Mouse (Mus musculus) skeletal muscle tissue, adult 2 months (tissue): ENCODE results near the gene Kcnip4.

Experiments
- DNase-seq: peaks from one replicate; pipeline ENCODE4 v3.0.0-alpha.2; 2012; ENCODE audit warnings: low read depth, low spot score

Kcnip4 gene

DNA sequence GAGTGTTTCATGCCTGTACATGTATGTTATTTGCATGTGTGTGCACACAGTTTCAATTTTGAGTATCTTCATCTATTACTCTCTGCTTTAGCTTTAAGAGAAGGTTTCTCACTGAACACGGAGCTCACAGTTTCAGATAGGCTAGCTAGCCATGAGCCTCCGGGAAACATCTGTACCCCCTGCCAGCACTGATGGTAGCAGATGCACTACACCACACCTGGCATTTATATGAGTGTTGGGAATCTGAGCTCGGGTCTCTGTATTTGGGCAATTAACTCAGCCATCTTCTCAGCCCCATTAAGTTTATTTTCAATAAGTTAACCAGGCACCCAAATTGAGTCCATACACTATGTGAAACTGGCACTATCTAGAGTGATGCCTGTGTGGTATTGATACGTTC lies 1113.2 kb downstream of the Kcnip4 start:
- DNase-seq, result no peak

GRCm38 (mm10) chr5:48410348-48410747 lies 1114.4 kb downstream of the Kcnip4 start:
- no peak for DNase-seq

DNA sequence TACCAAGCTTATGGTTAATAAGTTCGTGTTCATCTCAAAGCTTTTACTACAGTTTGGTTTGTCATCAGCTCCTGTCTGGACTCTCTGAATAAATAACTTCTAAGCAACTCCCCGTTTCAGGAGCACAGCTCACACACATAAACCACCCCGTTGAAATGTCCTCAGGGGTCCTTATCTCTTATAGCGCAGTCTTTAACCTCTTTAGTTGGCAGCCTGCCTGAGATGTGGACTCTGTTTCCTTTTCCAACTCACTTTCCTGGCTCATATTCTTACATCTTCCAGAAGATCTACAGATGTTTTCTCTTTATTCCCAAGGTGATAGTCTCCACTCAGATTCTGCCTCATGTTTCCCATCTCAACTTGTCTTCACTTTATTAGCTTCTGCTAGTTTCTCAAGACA lies 1116.4 kb downstream of the Kcnip4 start:
- no peak for DNase-seq

DNA sequence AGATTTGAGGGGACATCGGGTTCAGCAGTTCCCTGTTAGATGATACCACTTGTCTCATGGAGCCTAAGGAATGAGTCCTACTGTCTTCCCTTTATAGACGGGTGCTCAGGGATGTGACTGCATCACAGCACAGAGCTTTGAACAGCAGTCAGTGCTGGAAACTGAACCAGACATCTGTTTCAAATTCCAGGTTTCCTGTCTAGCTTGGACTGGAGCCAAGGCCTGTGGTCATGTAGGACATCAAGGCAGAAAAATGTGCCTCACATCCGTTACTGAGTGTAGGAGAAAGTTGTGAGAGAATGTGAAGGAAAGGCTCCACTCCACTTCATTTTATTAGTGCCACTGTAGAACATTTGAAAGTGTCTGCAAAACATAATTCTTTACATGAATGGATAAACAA lies 1122.2 kb downstream of the Kcnip4 start:
- DNase-seq, result peak; percentile 16

DNA sequence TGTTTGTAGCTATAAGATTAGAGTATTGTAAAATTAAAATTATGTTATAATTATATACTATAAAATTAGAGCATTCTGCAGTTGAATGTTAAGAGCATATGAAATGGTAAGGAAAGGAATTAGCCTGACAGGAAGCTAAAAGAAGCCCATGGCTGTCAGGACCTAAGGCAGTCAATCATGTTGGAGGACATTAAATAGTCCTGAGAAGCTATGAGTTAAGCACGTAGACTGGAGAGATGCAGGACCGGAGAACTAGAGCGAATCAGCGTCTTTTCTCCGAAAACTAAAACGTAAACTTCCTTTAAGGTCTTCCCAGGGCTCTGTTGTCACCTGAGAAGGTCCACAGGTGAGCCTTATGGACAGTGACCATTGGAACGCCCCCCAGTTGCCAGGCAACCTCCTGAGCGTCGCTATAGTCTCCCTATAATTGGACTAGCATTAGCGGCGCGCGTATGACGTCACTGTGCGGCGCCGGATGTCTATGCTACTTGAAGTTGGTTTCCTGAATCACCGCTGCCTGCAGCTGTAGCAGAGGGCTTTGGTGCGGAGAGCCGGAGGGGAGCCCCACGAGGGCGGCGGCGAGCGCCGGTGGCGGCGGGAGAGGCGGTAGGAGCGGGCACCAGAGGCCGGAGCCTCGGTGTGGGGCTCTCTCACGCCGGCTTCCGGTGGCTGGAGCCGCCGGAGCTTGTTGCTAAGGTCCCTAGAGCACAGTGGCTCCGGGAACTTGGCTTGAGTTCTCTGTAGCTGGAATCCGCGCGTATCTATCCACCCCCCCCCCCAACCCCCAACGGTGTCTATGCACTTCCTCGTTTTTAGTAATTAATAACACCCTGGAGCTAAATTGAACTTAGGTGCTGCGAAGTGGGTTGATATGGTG lies 1152.6 kb downstream of the Kcnip4 start:
- peak; percentile 90 for DNase-seq

- no peak for DNase-seq
Observed at GRCm38 (mm10) chr5:48349309-48349708, 1175.4 kb downstream of the Kcnip4 start.

DNA sequence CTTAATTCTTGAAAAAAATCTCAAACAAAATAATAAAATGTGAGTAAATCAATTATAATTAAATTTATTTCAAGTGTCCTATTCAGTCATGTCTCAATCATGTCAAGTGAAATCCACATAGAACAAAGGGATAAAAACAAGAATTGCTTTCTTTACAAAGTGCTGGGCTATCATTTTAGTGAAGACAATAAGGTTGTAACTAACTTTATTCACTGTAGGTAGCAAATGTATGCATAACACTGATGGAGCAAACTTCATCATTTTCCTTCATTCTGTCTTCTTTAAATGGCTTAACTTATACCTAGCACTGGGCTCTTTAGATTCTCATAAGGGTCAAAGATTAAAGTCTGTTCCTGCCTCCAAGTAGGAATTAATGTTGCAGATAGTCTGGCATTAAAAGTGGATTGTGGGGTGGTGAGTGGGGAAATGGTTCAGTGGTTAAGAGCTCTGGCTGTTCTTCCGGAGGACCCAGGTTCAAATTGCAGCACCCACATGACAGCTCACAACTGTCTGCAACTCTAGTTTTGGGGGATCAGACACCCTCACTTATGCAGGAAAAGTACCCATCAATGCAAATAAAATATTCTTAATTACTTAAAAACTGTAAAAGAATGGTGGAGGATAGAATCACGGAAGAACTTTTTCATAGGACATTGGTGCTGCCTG lies 1178.6 kb downstream of the Kcnip4 start:
- DNase-seq, result no peak

DNA sequence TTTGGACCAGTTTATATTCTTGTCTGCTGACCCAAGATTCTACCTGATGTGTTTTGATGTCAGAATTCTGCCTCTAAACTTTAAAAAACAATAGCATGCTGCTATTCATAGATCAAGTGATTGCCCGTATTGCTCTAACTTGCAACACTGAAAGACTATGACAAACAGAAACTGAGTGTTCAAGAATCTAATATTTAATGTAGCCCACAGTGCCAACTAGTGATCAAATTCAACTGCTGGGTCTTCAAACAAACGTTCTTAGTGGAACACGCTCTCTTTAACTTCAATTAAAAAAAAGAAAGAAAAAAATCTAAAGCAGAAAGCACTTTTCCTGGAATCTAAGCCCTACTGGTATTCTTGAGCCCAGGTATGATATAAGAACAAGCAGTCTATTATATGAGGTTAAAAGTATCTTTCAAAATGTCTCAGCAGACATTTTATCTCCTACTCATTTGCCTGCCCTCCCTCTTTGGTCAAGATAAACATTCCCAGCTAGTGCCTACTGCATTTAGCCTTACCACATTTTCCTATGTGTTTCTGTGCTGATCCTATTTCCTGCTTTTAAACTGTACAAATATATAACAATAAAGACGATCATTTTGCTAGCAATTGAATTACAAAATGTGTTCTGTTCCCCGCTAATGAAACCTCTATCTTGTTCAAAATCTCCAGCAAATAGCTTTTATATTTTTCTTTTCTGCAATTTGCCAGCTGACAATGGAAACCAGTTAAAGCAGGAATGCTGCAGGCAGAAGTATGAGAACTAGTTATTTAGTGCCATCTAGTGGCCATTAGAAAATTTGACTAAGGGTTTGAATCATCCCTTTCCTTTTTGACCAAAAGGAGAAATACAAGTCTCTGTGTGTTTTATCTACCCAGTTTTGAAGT lies 1179.4 kb downstream of the Kcnip4 start:
- DNase-seq, result no peak

- DNase-seq, result no peak
Observed at GRCm38 (mm10) chr5:48340808-48341433, 1183.8 kb downstream of the Kcnip4 start.
